Mouse (Mus musculus): ENCODE data around the gene Sfn.

GRCm38 (mm10) chr4:133583690-133584058, 18.3 kb downstream of the Sfn start:
- no peak for TF ChIP-seq CTCF (IDR thresholded peaks at IDR 0.05; ENCODE audit: low read depth, low read length)
- no peak for TF ChIP-seq POLR2A (IDR thresholded peaks at IDR 0.05; ENCODE audit: extremely low read depth, insufficient read depth, low read length)

Measured in liver, adult 2 months (tissue).